Mouse (Mus musculus): ENCODE data around the gene Setx.

GRCm38 (mm10) chr2:29199909-29200308 is 75.9 kb downstream of the Setx start:
- TF ChIP-seq CHD2 (IDR thresholded peaks at IDR 0.05; ENCODE audit: low read length) (no peak), CTCF (IDR thresholded peaks at IDR 0.05 in 2 of 3, conservative IDR thresholded peaks at IDR 0.05 in 1 of 3; ENCODE audit: control insufficient read depth in 1 of 3, insufficient read depth in 1 of 3, low read depth in 2 of 3, low read length in 3 of 3, poor library complexity in 1 of 3, severe bottlenecking in 1 of 3) (peak; percentile 66 to 87 (median 72)), TBP (IDR thresholded peaks at IDR 0.05; ENCODE audit: low read depth, low read length) (no peak), MAZ (IDR thresholded peaks at IDR 0.05; ENCODE audit: low read depth, low read length) (no peak), MYB (IDR thresholded peaks at IDR 0.05; ENCODE audit: low read depth, low read length) (no peak), TCF12 (IDR thresholded peaks at IDR 0.05; ENCODE audit: low read depth, low read length) (no peak), EP300 (IDR thresholded peaks at IDR 0.05; ENCODE audit: low read depth in 1 of 2, low read length in 2 of 2) (no peak), POLR2AphosphoS2 (IDR thresholded peaks at IDR 0.05; ENCODE audit: low read length) (no peak), USF1 (IDR thresholded peaks at IDR 0.05; ENCODE audit: low read depth, low read length) (no peak), POLR2A (IDR thresholded peaks at IDR 0.05; ENCODE audit: control insufficient read depth in 1 of 2, insufficient read depth in 1 of 2, low read depth in 1 of 2, low read length in 2 of 2, poor library complexity in 1 of 2) (no peak), MAFK (IDR thresholded peaks at IDR 0.05; ENCODE audit: borderline replicate concordance, low read depth, low read length) (no peak), ELF1 (IDR thresholded peaks at IDR 0.05; ENCODE audit: low read depth, low read length) (no peak), KAT2A (conservative IDR thresholded peaks at IDR 0.05; ENCODE audit: low read depth, low read length) (no peak), POLR2AphosphoS5 (IDR thresholded peaks at IDR 0.05; ENCODE audit: borderline replicate concordance, low read depth, low read length) (no peak)
